11 mouse cellular contexts compared by ENCODE assay signal in the genomic region with DNA sequence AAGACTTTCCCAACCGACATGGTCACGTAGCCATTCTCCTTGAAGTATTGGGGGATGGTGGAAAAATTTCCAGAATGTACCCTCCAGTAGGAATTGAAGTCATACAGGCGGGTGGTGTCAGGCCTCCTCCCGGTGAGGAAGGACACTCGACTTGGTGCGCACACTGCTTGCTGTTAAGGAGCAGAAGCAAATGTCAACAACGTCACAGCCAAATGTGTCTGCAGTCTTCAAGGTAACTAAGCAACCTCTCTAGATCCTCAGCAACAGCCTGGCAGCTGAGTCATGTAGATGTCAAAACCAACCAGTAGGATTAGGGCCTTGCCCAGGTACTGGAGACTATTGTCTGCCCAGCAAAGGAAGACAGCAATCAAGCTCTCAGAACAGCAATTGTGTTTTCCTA. TPM values are rescaled to one million over a fixed set of nuclear protein-coding genes. Genes with fewer than 3 reads are reported as not detected.
DNase-seq lines count a peak whose midpoint lies in the region.
"Had no signal": no experiment of that assay in that cellular context is flagged by ENCODE, and none has a peak within 500 bp of the region (broad histone marks: within the 10 kb centered on the region; RNA-seq: fewer than 3 reads in every experiment).

No protein-coding gene starts in this region.

- intact Hi-C loops in left cerebral cortex, postnatal 14 days (cut with DNase I): no loop called here

- peak; percentile 14 for DNase-seq in layer of hippocampus, adult 9-11 months
- DNase-seq in layer of hippocampus, postnatal 10 days (ENCODE audit: low spot score in 2 of 2): no peak
- DNase-seq in right cerebral cortex, adult 2 months (ENCODE audit: low spot score in 2 of 2): peak; percentile 12 to 29
- no peak for DNase-seq in right cerebral cortex, postnatal 14 days
- peak; percentile 6 to 44 for DNase-seq in left cerebral cortex, postnatal 14 days (ENCODE audit: low spot score in 2 of 2)
- no peak for DNase-seq in gastrocnemius, postnatal 4 days (ENCODE audit: low spot score in 2 of 2)
- DNase-seq in cerebellum, adult 9-11 months: no peak
- no peak for DNase-seq in cerebellum, adult 11 months
- DNase-seq: heart, postnatal 14 days; kidney, adult 8-10 months; liver had no signal

RNA-seq across cellular contexts. Expression of a gene that starts 1.9 kb away (rescaled TPM):
- 100 to 1,000 TPM; 283 to 303 TPM for total RNA-seq in layer of hippocampus, postnatal 10 days (2021)
- total RNA-seq in left cerebral cortex, postnatal 14 days (2021): 100 to 1,000 TPM; 356 to 384 TPM
- total RNA-seq in gastrocnemius, postnatal 4 days (2021): 10 to 100 TPM; 18.4 to 20.2 TPM

RNA-seq across cellular contexts. Expression of a gene that starts 22.7 kb away (rescaled TPM):
- 10 to 100 TPM; 15.1 to 19.7 TPM for total RNA-seq in layer of hippocampus, postnatal 10 days (2021)
- 10 to 100 TPM; 15.9 to 17.5 TPM for total RNA-seq in left cerebral cortex, postnatal 14 days (2021)
- 10 to 100 TPM; 13.0 to 16.1 TPM for total RNA-seq in gastrocnemius, postnatal 4 days (2021)

Comparison
In these comparisons a context has a peak if more than half of its experiments do, and no peak if none do; other contexts are left out.
1. DNase-seq: peak in layer of hippocampus, adult 9-11 months (single experiment), right cerebral cortex, adult 2 months (2 of 2) and left cerebral cortex, postnatal 14 days (2 of 2); none in layer of hippocampus, postnatal 10 days (0 of 2), right cerebral cortex, postnatal 14 days (single experiment), gastrocnemius, postnatal 4 days (0 of 2), cerebellum, adult 9-11 months (single experiment) and cerebellum, adult 11 months (single experiment).
2. RNA of a gene that starts 1.9 kb away (total RNA-seq): 356 to 384 TPM in left cerebral cortex, postnatal 14 days and 283 to 303 TPM in layer of hippocampus, postnatal 10 days; 18.4 to 20.2 TPM in gastrocnemius, postnatal 4 days; every median in the first group is over 10 times any median in the second.